Mouse (Mus musculus) right cerebral cortex, adult 2 months (tissue): ENCODE data around the gene Suox.
"Not testable (repeated sequence)": the region's sequence is repeated elsewhere in the genome, so short reads cannot be mapped to it uniquely, and the experiment has no call there.

Experiments
- DNase-seq, 2 experiments: peaks; one replicate each; pipeline ENCODE4 v3.0.0; 2021 to 2022; ENCODE audit warnings: low spot score in 2 of 2

The Suox gene

DNA sequence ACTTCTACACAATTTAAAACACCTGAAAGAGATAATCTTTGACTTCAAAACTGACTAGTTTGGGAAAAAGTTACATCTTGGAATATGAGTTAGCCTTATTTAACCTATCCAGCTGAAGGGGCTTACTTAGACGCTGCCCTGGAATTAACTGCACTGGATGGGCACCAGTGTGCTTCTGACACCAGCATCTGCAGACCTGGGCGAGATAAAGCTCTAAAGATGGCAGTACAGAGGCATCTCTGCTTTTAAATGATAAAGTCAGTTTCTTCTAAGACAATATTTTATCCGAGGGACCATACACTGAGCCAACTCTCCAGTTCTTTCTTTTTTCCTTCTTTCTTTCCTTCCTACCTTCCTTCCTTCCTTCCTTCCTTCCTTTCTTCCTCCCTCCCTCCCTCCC lies 9.1 kb downstream of the Suox start:
- no peak for DNase-seq

GRCm38 (mm10) chr10:128663441-128664220 lies 10.2 kb downstream of the Suox start:
- no peak for DNase-seq

GRCm38 (mm10) chr10:128662465-128662864 lies 11.4 kb downstream of the Suox start:
- DNase-seq: no peak

- DNase-seq: no peak
These were observed 14.4 kb downstream of the Suox start for GRCm38 (mm10) chr10:128659490-128659889.

- no peak for DNase-seq
These were observed 16.0 kb downstream of the Suox start for GRCm38 (mm10) chr10:128657844-128658243.

DNA sequence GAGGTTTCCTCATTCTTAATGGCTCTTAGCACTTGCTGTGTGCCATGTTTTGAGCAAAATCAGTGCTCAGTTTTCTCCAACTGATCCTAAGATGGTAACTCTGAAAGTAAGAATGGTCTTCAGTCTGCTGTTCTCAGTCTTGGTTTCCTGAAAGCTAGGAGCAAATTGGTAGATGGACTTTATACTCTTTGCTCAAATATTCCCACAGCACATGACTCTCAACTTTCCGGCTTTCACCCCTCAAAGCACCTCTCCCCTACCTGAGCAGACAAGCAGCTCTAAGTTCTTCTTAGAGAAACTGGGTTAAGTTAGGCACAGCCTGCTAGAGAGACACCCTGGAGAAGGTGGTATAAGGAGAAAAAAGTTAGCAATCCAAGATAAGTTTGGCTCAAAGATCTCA lies 17.1 kb downstream of the Suox start:
- no peak for DNase-seq

- DNase-seq: no peak
These were observed 18.6 kb downstream of the Suox start for GRCm38 (mm10) chr10:128655254-128655653.

DNA sequence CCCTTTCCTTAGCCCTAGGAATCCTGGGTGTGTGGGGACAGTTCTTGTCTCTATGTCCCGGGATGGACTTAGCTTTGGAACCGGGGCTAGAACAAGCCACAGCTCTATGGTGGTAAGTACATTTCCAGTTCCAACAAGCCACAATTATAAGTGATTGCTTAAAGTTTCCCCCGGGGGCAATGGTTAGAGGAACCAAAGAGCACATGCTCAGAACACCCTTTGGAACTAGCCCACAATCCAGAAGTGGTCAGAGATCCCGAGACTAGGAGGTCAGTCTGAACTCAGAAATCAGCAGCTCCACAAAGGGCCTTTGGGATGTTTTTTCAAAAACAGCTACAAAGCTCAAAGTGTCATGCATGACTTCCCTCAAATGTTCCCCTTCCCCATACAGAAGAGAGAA lies 20.0 kb downstream of the Suox start:
- no peak for DNase-seq

DNA sequence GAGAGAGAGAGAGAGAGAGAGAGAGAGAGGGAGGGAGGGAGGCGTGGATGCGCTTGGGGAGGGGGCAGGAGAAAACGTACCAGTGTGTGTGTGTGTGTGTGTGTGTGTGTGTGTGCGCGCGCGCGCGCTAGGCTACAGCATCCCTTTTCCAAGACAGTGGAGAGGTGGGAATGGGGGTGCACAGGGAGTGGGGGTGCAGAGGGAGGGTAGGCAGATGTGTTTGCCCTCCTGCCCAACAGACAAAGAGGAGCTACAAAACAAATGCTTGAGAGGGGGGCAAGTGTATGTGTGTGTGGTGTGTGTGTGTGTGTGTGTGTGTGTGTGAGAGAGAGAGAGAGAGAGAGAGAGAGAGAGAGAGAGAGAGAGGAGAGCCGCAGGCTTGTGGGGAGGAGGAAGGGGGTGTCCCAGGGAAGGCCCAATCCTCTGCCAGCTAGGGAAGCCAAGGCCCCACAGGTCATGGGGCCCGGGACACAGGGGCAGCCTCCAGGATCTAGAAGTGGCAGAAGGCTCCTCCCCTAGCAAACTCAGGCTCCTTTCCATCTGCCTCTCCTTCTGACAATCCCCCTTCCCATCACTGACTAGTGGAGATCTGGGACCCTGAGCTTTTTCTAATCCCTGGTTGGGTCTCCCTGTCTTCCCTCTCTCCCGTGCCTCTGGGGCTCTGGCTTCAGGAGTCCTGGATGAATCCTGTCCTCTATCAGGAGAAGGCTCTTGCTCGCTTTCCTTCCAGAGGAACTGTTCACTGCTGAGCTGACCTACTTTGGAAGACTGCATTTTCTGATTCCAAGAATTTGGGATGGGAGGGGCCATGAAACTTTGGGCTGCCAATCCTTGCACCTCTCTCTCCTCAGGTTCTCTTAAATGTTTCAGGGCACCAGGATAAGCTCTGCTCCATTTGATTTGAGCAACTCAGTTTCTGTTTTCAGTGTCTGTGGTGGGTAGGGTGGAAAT lies 27.5 kb downstream of the Suox start:
- peak; percentile 43 to 53 for DNase-seq

- DNase-seq: peak; percentile 48 to 57
These were observed 28.5 kb downstream of the Suox start, which contains the start of gene Ikzf4 for GRCm38 (mm10) chr10:128645111-128646011. Gene Ikzf4, minus strand, starts transcription at chr10:128645991.

DNA sequence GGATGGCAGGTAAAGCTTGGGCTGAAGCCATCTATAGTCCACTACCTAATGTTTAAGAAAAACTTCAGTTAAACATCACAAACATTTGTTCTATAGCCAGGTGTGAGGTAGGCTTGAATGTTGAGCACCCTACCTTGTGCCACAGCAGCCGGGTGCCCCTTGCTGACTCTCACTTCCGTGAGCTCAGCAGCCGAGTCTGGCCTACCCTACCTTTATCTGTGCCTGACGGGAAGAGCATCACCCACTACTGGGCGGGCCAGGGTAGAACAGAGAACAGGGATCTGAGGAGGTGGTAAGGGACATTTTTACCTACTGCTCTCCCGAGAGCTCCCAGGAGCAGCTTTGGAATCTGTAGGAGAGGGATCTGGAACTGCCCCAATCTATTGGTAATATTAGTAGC lies 31.1 kb downstream of the Suox start:
- DNase-seq: no peak

GRCm38 (mm10) chr10:128641871-128642270 lies 32.0 kb downstream of the Suox start:
- no peak for DNase-seq

GRCm38 (mm10) chr10:128640891-128641290 lies 33.0 kb downstream of the Suox start:
- no peak for DNase-seq

GRCm38 (mm10) chr10:128639999-128640398 lies 33.9 kb downstream of the Suox start:
- DNase-seq: no peak

GRCm38 (mm10) chr10:128637011-128637410 lies 36.9 kb downstream of the Suox start:
- DNase-seq: no peak

DNA sequence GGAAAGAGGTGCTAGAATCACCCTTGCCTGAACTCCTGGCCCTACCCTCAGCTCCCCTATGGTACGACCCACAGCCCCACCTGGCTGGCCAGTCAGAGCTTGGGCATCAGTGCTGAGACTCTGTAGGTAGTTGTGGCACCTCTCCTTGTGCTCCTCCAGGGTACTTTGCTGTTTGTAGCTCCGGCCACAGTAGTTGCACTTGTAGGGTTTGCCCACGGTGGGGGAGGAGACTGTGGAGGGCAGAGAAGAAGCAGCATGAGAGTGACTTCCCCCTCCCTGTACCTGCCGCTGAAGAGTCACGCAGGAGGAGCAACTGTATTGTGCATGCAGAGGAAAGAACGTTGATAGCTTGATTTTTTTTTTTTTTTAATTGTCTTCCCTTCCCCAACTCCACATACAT lies 37.3 kb downstream of the Suox start:
- DNase-seq: no peak

- DNase-seq: no peak
These were observed 38.2 kb downstream of the Suox start for GRCm38 (mm10) chr10:128635697-128636096.

DNA sequence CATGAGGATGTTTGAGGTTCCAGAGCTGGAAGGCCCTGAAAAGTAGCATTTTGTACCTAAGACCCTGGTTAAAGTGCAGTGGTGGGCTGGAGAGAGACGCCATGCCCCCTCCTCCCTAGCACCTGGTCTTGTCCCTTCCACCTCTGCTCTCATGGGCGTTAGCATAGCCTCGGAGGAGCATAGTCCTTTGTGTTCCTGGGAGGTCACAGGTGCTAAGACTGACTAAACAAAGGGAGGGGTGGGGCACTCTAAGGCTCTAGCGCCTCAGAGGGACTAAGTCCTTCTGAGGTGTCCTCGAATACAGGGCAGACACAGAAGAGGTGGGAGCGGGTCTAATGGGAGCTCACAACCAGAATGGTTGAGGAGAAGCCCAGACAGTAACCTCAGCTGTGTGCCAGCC lies 42.3 kb downstream of the Suox start:
- no peak for DNase-seq

GRCm38 (mm10) chr10:128630306-128630705 lies 43.6 kb downstream of the Suox start:
- DNase-seq: not testable (repeated sequence)

- no peak for DNase-seq
These were observed 44.1 kb downstream of the Suox start for GRCm38 (mm10) chr10:128629746-128630145.
